Mouse (Mus musculus) T-cell, adult 2 months (primary cell): ENCODE results near the gene Aff3.

Experiments
- DNase-seq: peaks from one replicate; pipeline ENCODE4 v3.0.0; 2022; ENCODE audit warnings: low spot score

Aff3 gene

GRCm38 (mm10) chr1:38601802-38602508, 62.8 kb downstream of the Aff3 start:
- DNase-seq, result peak; percentile 25

GRCm38 (mm10) chr1:38595311-38595710, 69.4 kb downstream of the Aff3 start:
- no peak for DNase-seq

- no peak for DNase-seq
These were observed 70.0 kb downstream of the Aff3 start for GRCm38 (mm10) chr1:38594766-38595165.

GRCm38 (mm10) chr1:38591194-38591593, 73.6 kb downstream of the Aff3 start:
- no peak for DNase-seq

GRCm38 (mm10) chr1:38588741-38589140, 76.0 kb downstream of the Aff3 start:
- DNase-seq, result no peak

GRCm38 (mm10) chr1:38582328-38582727, 82.4 kb downstream of the Aff3 start:
- DNase-seq, result no peak

GRCm38 (mm10) chr1:38580572-38580971, 84.2 kb downstream of the Aff3 start:
- no peak for DNase-seq

- no peak for DNase-seq
These were observed 86.4 kb downstream of the Aff3 start for GRCm38 (mm10) chr1:38578339-38578738.

GRCm38 (mm10) chr1:38567791-38568190, 97.0 kb downstream of the Aff3 start:
- no peak for DNase-seq

- DNase-seq, result no peak
These were observed 98.6 kb downstream of the Aff3 start for GRCm38 (mm10) chr1:38566101-38566678.

- DNase-seq, result no peak
These were observed 99.4 kb downstream of the Aff3 start for GRCm38 (mm10) chr1:38565295-38565777.

GRCm38 (mm10) chr1:38562397-38563199, 102.2 kb downstream of the Aff3 start:
- no peak for DNase-seq

- DNase-seq, result no peak
These were observed 103.4 kb downstream of the Aff3 start for GRCm38 (mm10) chr1:38561331-38561730.

- DNase-seq, result no peak
These were observed 104.1 kb downstream of the Aff3 start for GRCm38 (mm10) chr1:38560666-38561065.

- DNase-seq, result peak; percentile 71
These were observed 107.1 kb downstream of the Aff3 start for GRCm38 (mm10) chr1:38557615-38558014.

GRCm38 (mm10) chr1:38554546-38554945, 110.2 kb downstream of the Aff3 start:
- DNase-seq, result no peak

GRCm38 (mm10) chr1:38553090-38553489, 111.7 kb downstream of the Aff3 start:
- no peak for DNase-seq

GRCm38 (mm10) chr1:38550579-38550978, 114.2 kb downstream of the Aff3 start:
- no peak for DNase-seq

GRCm38 (mm10) chr1:38548671-38549661, 115.8 kb downstream of the Aff3 start:
- no peak for DNase-seq

- DNase-seq, result no peak
These were observed 117.1 kb downstream of the Aff3 start for GRCm38 (mm10) chr1:38547685-38548084.

- no peak for DNase-seq
These were observed 118.1 kb downstream of the Aff3 start for GRCm38 (mm10) chr1:38546696-38547095.
